Mouse (Mus musculus): ENCODE data around the gene Gtf3c1.

- TF ChIP-seq CTCF (conservative IDR thresholded peaks at IDR 0.05; ENCODE audit: low read length): no peak
- no peak for TF ChIP-seq POU5F1 (IDR thresholded peaks at IDR 0.05; ENCODE audit: borderline replicate concordance, low read length)
Observed at GRCm38 (mm10) chr7:125678756-125679155, 28.8 kb downstream of the Gtf3c1 start.
